Mouse (Mus musculus) kidney, adult 2 months (tissue): ENCODE measurements around the gene Pias3.
"Not testable (repeated sequence)": the region's sequence is repeated elsewhere in the genome, so short reads cannot be mapped to it uniquely, and the experiment has no call there.

Experiments
- CTCF ChIP-seq: fragments of 200-500 bp; conservative IDR thresholded peaks from 2 replicates; pipeline ENCODE4 v1.5.1; 2011; ENCODE audit warnings: low read depth, mild to moderate bottlenecking, control low read depth, low read length, moderate library complexity, mixed read lengths; ENCODE audit not compliant: insufficient read depth, insufficient read length
- POLR2A ChIP-seq: fragments of 200-500 bp; IDR thresholded peaks from one replicate; pipeline ENCODE4 v1.6.1; 2011; ENCODE audit warnings: low read depth, low read length, control low read depth

DNA sequence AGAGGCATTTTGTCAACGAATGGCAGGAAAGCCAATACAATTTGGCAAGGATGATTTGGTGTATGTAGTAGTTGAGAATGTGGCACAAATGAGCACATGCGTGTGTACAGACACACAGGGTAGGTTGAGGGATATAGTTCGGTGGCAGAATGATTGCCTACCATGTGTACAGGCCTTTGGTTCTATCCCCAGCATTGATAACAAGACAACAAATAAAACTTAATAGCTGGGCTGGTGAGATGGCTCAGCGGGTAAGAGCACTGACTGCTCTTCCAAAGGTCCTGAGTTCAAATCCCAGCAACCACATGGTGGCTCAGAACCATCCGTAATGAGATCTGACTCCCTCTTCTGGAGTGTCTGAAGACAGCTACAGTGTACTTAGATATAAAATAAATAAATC is 10.1 kb upstream of the Pias3 start:
- not testable (repeated sequence) for TF ChIP-seq CTCF, POLR2A
